Mouse (Mus musculus): ENCODE measurements around the gene Ip6k1.
A peak's percentile ranks its signal among the peaks of the same experiment; 100 is the strongest.

The Ip6k1 gene

DNA sequence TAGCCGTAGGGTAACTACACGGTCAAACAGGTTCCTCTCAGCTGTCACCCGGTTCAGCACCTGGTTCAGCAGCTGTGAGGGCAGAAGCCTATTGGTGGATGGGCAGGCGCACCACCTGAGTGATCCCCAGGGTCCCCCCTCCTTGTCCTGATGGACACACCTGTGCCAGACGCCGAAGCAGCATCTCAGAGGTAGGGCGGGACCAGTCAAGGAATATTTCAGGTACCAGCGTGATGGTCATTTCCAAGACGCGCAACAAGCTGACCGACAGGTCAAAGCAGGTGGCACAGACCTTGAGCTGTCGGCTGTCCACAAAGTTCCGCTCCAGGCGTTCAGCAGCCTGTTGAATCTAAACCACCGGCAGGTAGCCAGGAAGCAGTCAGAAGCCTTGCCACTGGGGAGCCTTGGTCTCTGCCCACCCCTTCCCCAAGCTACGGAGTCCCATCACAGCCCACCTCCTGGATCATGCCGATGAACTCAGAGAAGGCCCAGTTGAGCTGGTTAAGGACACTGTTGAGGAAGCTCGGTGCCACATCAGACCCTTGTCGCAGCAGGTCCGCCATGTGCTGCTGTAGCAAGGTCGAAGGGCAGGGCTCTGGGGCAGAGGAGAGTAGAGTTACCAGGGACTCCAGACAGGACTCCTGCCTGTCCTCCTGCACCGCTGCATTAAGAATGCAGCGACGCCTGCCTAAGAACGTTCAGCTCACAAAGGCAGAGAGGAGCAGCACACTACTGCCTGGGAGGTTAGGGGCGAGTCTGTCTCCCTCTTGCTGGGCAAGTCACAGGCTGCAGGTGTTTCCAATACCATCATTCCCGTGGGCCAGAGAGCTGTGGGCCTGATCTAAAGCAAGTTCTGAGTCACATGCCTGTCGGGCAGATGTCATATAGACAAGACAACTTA lies 54.3 kb downstream of the Ip6k1 start:
- DNase-seq (ENCODE audit: low spot score in 2 of 2) = no peak

DNA sequence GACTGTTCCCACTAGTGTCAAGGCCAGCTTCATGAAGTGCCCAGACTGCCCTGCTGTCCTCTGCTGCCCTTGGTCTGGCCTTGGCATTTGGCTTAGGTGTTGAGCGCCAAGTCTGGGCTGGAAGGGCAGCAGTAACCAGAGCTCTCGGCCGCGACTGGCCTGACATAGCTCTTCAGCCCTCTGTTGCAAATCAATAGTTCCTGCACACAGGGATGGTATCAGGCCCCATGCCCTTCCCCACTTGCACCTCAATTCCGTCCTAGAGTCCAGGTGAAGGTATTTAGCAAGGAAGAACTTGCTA lies 54.9 kb downstream of the Ip6k1 start:
- DNase-seq (ENCODE audit: low spot score in 2 of 2) = no peak

- no peak for DNase-seq (ENCODE audit: low spot score in 2 of 2)
Observed at GRCm38 (mm10) chr9:108058291-108058690, 56.0 kb downstream of the Ip6k1 start.

GRCm38 (mm10) chr9:108062142-108062541 lies 59.8 kb downstream of the Ip6k1 start:
- no peak for DNase-seq (ENCODE audit: low spot score in 2 of 2)

DNA sequence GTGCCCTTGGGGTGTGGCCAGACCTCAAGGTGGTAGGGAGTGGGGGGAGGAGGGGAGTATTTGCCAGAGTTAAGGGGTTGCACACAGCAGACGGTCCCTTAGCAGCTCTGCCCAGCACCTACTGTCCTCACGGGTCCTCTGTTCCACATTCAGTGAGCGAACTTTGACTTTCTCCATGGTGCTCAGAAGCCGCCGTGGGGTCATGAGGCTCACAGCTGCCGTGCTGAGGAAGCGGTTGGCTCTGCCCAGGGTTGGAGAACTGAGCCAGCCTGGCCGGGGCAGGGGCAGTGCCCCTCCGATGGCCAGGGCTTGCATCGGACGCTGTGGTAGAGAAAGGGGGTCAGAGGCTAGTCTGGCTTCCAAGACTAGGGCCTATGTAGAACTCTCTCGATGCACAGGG lies 61.1 kb downstream of the Ip6k1 start:
- DNase-seq (ENCODE audit: low spot score in 2 of 2) = no peak

GRCm38 (mm10) chr9:108065491-108066011 lies 63.2 kb downstream of the Ip6k1 start:
- DNase-seq (ENCODE audit: low spot score in 2 of 2) = no peak

- no peak for DNase-seq (ENCODE audit: low spot score in 2 of 2)
Observed at GRCm38 (mm10) chr9:108067199-108067598, 64.9 kb downstream of the Ip6k1 start.

DNA sequence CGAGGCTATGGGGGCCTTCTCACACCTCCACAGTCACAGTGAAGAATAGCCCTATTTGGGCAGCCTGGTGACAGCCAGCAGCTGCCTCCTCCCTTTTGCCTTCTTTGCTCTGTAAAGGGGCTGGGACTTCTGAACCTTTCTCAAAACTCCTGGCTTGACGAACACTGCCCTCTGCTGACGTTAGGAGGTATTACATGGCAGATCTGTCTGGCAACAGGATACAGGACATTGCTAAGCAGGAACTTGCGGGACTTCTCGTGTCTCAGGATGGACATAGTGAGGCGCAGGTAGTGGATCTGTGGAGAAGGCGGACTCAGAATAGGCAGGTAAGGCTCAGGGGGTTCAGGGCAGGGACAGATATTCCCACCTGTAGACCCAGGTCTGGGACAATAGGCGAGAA lies 65.6 kb downstream of the Ip6k1 start:
- DNase-seq (ENCODE audit: low spot score in 2 of 2) = peak; percentile 60 to 85

GRCm38 (mm10) chr9:108069007-108069406 lies 66.7 kb downstream of the Ip6k1 start:
- no peak for DNase-seq (ENCODE audit: low spot score in 2 of 2)

GRCm38 (mm10) chr9:108069529-108069928 lies 67.2 kb downstream of the Ip6k1 start:
- DNase-seq (ENCODE audit: low spot score in 2 of 2) = no peak

DNA sequence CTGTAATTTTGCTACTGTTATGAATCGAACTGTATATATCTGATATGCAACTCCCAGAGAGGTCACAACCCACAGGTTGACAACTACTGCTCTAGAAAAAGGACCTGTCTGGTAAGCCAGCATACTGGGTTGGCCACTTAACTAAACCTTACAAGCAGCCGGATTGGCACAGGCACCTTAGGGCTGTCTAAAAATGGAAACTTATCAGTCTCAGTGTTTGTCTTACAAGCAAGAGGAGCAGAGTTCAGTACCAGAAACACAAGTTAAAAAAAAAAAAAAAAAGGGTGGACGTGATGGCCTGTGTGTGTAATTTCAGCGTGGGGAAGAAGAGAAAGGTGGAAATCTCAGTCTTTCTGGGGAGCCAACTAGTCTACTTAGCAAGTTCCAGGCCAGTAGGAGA lies 69.5 kb downstream of the Ip6k1 start:
- DNase-seq (ENCODE audit: low spot score in 2 of 2) = no peak

GRCm38 (mm10) chr9:108072481-108072924 lies 70.2 kb downstream of the Ip6k1 start:
- no peak for DNase-seq (ENCODE audit: low spot score in 2 of 2)

DNA sequence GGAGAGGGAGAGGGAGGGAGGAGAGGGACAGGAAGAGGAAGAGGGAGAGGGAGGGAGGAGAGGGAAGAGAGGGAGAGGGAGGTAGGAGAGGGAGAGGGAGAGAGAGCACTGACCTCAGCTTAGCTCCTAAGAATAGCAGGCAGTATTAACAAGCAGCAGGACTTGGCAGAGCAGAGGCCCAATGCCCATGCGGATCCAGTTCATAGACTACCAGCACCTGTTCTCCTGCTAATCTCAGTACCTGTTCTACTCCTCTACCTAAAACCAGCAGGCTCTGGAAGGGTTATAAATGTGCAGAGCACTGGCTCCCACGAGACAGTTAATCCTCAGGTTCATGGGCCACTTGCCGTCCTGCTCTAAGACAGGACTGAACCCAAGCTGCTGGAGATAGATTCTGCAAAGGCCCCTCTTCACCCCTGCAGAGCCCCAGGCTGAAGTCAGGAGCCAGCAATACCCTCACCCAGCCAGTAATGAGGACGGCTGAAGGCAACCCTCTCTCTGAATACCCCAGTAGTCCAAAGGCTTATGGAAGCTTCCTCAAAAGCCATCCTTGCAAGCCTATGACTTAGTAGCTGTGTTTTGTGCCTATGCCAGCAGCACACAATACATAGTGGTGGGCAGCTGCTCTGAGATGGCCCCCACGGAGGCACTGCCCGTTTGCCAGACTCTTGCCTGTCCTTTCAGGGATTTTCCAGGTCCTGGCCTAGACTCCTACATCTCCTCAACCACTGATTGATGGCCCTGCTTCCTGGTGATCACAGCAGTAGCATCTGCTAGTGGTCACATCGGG lies 71.0 kb downstream of the Ip6k1 start:
- DNase-seq (ENCODE audit: low spot score in 2 of 2) = no peak

GRCm38 (mm10) chr9:108080168-108080567 lies 77.9 kb downstream of the Ip6k1 start, which contains the start of gene Mst1:
Gene Mst1 (plus strand): TSS chr9:108080436.
- DNase-seq (ENCODE audit: low spot score in 2 of 2) = no peak

DNA sequence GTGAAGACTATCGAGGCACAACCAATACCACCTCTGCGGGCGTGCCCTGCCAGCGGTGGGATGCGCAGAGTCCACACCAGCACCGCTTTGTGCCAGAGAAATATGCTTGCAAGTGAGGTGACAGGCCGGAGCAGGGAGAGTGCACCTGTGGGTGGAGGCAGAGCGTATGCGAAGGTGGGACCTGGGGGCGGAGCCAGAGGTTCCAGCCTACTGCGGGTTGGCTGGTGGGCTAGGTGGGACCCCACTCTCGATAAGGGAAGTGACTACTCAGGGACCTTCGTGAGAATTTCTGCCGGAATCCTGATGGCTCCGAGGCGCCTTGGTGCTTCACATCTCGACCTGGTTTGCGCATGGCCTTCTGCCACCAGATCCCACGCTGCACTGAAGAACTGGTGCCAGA lies 80.2 kb downstream of the Ip6k1 start:
- DNase-seq (ENCODE audit: low spot score in 2 of 2) = no peak

DNA sequence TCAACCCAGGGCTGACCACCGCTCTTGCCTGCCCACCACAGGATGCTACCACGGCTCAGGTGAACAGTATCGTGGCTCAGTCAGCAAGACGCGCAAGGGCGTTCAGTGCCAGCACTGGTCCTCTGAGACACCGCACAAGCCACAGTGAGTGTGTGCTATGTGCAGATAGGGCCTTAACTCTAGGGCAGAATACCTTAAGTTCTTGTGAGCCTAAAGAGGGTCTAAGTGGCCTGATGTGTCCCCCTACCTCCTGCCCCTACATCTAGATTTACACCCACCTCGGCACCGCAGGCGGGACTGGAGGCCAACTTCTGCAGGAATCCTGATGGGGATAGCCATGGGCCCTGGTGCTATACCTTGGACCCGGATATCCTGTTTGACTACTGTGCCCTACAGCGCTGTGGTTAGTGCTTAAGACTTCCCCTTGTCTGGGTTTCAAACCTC lies 80.7 kb downstream of the Ip6k1 start, which contains the start of gene Rnf123:
Gene Rnf123, minus strand, starts transcription at position 359 of the 444 bp plus-strand sequence.
- DNase-seq (ENCODE audit: low spot score in 2 of 2) = no peak

- no peak for DNase-seq (ENCODE audit: low spot score in 2 of 2)
Observed at GRCm38 (mm10) chr9:108083561-108083960, 81.3 kb downstream of the Ip6k1 start.

DNA sequence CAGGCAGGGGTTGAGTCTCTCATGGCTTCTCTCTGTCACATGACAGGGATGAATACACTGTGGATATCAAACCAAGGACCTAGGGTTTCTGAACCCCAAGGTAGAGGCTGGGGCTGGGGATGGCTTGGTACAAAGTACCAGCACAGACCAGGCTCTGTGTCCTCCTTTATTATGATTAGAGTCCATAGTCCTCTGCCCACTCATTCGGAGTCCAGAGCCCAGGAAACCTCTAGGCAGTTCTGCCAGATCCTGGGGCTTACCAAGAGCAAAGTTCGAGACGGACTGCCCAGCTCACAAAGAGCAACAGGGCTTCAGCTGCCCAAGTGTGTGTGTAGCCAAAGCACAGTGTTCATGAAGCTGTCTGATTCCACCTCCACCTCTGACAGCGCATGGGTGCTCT lies 83.0 kb downstream of the Ip6k1 start:
- no peak for DNase-seq (ENCODE audit: low spot score in 2 of 2)

- no peak for DNase-seq (ENCODE audit: low spot score in 2 of 2)
Observed at GRCm38 (mm10) chr9:108090611-108091120, 88.4 kb downstream of the Ip6k1 start.

DNA sequence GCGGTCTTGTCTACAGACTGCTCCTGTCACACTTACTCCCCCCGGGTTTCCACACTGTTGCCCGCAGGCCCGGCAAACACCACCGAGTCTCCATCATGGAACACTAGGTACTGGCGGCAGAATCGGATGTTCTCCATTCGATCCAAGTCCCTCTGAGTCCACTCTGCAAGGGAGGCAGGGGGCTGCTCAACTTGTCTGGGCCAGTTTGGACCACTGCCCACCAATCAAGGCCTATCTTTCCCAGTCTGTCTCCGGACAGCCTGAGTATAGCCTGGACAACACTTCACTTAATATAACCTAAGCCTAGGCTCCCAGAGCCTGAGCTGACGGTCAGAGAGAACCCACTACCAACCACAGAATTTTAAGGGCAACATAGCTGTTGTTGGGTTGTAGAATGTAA lies 91.3 kb downstream of the Ip6k1 start:
- DNase-seq (ENCODE audit: low spot score in 2 of 2) = no peak

DNA sequence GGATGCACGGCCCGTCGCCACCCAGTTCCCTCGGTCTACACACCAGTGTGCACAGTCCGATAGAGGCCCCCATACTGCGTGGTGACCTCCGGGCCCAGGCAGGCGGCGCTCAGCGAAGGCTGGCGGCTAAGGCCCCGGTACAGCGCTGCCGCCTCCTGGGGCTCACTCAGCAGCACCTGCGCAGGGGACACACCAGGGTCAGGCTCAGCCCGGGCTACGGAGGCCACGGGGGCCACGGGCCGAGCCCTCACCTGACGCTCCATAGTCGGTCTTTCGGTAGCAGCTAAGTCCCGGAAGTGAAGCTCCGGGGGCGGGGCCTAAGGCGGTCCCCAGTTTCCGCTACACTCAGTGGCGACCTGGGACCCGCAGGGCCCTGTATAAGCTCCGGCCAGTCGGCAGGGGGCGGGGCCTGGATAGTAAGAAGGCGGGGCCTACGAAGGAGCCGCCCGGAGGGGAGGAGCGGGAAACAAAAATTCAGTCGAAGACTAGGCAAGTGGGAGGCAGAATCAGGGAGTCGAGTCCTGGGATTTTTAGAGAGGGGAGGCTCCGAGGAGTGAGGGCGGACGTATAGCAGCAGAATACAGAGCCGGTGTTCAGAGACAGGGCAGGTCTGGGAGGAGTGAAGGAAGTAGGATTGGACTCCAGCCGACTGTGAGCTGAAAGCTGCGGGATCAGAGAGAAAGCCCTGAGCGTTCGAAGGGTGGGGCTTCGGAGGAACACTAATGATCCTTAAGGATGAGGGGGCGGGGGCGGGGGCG lies 92.1 kb downstream of the Ip6k1 start, which contains the start of gene Apeh:
Gene Apeh, minus strand, starts transcription at position 423 of the 758 bp plus-strand sequence.
- peak; percentile 93 to 96 for DNase-seq (ENCODE audit: low spot score in 2 of 2)
